Mouse (Mus musculus): ENCODE results near the gene Cbr4.

DNA sequence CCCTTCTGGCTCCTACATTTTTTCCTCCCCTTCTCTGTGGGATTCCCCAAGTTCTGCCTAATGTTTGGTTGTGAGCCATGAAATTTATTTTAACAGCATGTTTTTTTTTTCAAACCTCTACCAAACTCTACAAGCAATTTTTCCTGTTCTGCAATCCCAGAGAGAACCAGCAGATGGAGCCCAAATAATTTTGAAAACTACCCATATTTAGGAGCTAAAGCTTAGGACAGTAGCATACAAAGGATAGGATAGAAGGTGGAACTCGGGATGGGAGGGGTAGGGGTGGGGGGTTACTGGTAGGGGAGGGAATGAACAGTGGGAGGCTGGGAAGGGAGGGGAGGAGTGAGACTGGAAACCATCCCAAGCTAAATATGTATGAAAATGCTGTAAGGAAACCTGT, 34.6 kb downstream of the Cbr4 start:
- TF ChIP-seq CTCF (IDR thresholded peaks at IDR 0.05; ENCODE audit: low read depth) (no peak), EP300 (IDR thresholded peaks at IDR 0.05; ENCODE audit: low read depth) (no peak)

Measured in liver, embryonic 14.5 days (tissue).